Mouse (Mus musculus): ENCODE measurements around the gene Pcbp3.

Pcbp3 gene

GRCm38 (mm10) chr10:76931122-76931521, 30.6 kb downstream of the Pcbp3 start:
- DNase-seq (ENCODE audit: low spot score): no peak

GRCm38 (mm10) chr10:76924441-76924840, 37.2 kb downstream of the Pcbp3 start:
- no peak for DNase-seq (ENCODE audit: low spot score)

DNA sequence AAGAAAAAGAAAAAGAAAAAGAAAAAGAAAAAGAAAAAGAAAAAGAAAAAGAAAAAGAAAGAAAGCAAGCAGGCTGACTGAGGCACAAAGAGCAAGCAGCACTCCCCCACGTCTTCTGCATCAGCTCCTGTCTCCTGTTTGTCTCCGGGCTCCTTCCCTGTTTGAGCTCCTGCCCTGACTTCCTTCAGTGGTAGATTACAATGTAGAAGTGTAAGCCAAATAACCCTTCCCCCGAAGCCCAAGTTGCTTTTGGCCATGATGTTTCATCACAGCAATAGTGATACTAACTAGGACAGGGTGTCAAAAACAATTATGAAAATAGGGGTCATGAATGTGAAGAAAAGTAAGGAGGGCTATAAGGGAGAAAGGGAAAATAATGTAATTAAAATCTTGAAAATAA, 43.6 kb downstream of the Pcbp3 start:
- DNase-seq (ENCODE audit: low spot score): no peak

GRCm38 (mm10) chr10:76906434-76906833, 55.3 kb downstream of the Pcbp3 start:
- DNase-seq (ENCODE audit: low spot score): no peak

DNA sequence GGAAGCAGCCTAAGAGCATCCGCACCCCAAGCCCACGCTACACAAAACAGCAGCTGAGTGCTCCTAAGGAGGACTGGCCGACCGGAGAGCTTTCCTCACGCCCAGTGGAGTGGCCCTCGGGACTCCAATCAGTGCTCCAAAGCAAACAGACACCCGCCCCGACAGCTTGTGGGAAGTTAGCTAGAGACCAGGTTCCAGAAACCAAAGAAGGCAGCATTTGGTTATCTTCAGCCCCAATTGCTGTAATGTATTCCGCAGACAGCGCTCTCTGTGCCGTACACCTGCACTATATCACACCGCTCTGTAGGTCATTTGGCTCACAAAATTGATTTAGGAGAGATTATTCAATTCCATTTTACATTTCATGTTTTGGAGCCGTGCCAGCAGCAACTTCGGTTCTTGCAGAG, 55.7 kb downstream of the Pcbp3 start:
- DNase-seq (ENCODE audit: low spot score): no peak

GRCm38 (mm10) chr10:76903694-76904093, 58.0 kb downstream of the Pcbp3 start:
- no peak for DNase-seq (ENCODE audit: low spot score)

DNA sequence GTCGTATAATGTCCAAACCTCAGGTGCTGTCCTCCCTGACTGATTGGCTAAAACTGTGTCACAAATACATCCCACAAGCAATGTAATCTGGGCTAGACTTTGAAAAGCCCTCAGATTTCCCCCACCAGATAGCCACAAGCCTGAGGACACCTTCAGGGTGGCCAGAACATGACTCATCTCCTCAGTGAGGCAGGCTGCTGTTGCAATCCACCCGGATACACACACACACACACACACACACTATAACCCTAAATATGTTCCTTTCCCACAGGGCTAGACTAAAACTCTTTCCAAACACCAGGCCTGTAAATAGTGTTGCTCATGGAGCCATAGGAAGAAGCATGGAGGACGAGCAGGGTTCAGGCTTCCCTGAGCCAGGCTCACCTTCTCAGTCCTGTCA, 58.6 kb downstream of the Pcbp3 start:
- DNase-seq (ENCODE audit: low spot score): no peak

DNA sequence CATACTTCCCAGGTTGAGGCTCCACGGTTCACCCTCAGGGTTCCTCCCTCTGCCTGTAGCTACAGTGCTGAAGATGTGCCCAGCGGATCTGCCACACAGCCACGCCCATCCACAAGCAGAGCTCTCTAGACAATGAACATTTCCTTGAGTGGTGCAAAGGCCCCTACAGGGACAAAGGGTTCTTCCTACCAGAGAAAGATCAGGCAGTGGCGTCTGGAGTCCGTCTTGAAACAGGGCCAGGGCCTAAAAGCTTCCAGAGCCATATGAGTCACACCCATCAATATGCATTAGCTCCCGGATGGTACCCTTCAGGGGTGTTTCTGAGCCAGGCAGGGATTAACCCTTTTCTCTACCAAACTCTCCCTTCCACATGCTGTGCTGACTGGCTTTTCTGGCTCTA, 59.1 kb downstream of the Pcbp3 start:
- DNase-seq (ENCODE audit: low spot score): peak; percentile 63

- DNase-seq (ENCODE audit: low spot score): no peak
Measured at GRCm38 (mm10) chr10:76898428-76898827, 63.3 kb downstream of the Pcbp3 start.

DNA sequence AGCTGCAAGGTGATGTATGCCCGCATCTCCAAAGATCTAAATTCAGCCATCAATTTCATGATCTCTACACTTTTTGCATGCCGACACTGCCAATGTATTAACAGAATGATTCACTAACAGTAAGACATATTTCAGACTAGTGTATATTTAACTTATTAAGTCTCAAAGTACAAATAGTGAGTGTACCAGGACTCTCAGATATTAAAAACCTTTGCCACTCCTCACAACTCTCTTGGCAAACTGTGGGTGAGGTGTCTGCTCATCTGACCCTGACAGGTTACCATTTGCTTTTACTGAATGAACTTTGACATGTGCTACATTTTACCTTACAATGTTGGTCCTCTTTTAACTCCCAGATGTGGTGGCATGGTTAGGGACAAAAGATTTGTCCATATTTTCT, 70.2 kb downstream of the Pcbp3 start:
- no peak for DNase-seq (ENCODE audit: low spot score)

DNA sequence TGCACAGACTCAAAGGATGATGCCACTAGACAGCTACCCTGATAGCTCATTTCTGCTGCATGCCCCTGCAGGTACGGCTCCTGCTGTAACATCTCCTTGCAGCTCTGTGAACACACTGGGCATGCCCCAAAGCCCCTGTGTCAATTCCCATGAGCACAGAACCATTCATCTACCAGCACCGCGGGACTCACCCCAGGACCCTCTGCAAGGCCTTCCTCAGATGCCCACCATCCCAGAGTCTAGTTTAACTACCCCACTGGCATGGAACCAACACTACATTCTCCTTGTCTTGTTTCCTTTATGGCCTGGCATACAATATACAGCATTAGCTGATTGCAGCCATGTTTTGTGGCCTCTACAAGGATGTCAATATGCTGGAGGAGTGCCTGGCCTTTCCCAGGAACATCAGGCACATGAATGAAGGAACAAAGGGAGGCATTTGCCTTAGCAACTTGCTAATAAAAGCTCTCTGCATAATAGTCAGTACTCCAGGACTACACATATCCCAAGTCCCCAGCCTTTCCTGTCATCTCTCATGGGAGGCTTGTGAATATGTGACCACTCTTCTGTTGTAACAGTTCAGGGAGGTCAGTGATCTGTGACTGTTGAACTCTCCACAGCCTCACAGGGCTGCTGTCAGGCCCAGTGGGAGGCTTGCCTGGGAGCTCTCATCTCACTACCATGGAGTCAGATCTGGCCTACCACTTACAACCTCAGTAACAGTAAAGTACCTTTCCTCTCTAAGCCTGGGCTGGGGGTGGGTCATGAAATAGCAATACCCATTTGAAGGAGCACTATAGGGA, 78.0 kb downstream of the Pcbp3 start:
- no peak for DNase-seq (ENCODE audit: low spot score)

GRCm38 (mm10) chr10:76882644-76883441, 78.8 kb downstream of the Pcbp3 start:
- no peak for DNase-seq (ENCODE audit: low spot score)

- no peak for DNase-seq (ENCODE audit: low spot score)
Measured at GRCm38 (mm10) chr10:76881900-76882299, 79.8 kb downstream of the Pcbp3 start.

GRCm38 (mm10) chr10:76875310-76875709, 86.4 kb downstream of the Pcbp3 start:
- DNase-seq (ENCODE audit: low spot score): no peak

DNA sequence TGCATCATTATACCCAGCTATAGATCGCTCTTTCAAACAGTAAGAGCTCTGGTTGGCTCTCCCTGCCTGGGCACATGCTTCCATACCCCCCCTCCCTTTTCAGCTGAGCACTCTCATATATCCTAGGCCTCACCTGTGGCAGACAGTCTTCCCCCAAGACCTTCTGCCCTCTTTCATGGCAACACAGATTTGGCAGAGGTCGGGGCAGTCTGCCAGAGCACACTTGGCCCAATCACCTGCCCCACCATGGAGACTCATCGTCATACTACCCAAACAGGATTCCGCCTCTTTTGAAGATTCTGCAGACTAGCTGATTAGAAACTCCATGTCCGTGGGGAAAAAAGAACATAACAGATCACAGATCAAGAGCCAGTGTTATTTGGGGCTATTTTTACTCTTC, 86.8 kb downstream of the Pcbp3 start:
- DNase-seq (ENCODE audit: low spot score): no peak

- no peak for DNase-seq (ENCODE audit: low spot score)
Measured at GRCm38 (mm10) chr10:76874398-76874797, 87.3 kb downstream of the Pcbp3 start.

DNA sequence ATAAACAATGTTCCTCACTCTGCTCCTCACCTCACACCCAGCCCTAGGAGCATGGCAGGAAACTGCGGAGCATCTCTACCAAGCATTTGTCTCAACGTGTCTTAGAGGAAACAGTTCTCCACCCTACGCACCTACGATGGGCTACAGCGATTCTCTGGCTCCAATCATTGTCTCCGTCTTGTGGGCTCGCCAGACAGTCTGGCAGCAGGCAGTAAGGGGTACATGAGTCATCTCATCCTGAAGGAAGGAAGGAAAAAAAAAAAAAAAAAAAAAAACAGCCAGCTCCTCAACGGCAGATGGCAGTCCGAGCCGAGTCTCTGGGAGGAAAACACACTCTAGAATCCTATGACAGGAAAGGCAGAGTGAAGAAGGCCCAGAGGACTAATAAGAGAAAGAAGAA, 87.7 kb downstream of the Pcbp3 start:
- no peak for DNase-seq (ENCODE audit: low spot score)

GRCm38 (mm10) chr10:76872736-76873135, 89.0 kb downstream of the Pcbp3 start:
- DNase-seq (ENCODE audit: low spot score): no peak

DNA sequence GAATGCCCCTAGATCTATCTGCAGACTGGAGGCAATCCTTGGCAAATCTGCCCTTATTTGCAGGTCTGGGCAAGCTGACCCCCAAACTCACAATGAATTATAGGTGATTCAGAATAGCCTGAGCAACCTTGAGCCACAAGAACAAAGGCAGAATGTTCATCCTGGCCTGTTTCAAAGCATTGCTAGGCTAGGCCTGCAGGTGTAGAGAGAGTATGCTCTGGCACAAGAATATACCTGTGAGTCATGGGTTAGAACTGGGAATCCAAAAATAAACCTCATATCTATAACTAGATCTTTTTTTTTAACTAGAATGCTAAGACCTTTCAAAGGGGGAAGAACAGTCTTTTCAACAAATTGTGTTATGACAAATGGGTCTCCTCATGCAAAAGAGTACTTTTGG, 95.8 kb downstream of the Pcbp3 start:
- DNase-seq (ENCODE audit: low spot score): no peak

DNA sequence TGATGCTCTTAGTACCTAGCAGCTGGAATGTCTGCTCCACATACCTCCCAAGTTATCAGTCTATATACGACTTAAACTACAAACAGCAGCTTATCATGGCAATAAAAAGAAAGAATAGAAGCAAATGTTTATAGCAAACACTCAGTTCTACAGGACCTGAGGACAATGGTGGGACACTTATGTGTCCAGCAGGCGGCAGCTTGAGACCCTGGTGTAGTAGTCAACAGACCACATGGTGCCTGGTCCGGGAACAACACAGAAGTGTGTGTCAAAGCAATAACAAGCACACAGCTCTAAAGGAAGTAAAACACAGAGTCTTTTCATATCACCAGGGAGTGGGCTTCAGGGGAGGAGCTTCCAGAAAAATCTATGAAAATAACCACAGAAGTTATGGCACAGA, 100.7 kb downstream of the Pcbp3 start:
- no peak for DNase-seq (ENCODE audit: low spot score)

- no peak for DNase-seq (ENCODE audit: low spot score)
Measured at GRCm38 (mm10) chr10:76859355-76860127, 102.1 kb downstream of the Pcbp3 start.

DNA sequence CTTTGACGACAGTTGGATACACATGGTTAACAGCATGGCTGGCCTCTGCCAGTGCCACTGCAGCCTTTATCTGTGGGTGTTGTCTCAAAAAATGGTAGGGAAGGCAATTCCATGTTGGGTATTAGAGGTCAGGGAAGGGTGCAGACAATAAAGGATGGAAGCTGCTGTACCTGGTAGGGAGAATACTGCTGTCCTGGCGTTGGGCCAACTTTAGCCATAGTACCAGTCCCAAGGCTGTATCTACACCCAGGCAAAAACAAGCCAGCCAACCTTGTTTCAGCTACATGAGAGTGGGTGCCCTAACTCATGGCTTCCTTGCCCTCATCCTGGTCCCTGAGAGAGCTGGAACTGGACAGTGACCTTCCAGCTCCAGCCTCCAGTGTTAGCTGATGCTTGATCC, 103.8 kb downstream of the Pcbp3 start:
- no peak for DNase-seq (ENCODE audit: low spot score)

DNA sequence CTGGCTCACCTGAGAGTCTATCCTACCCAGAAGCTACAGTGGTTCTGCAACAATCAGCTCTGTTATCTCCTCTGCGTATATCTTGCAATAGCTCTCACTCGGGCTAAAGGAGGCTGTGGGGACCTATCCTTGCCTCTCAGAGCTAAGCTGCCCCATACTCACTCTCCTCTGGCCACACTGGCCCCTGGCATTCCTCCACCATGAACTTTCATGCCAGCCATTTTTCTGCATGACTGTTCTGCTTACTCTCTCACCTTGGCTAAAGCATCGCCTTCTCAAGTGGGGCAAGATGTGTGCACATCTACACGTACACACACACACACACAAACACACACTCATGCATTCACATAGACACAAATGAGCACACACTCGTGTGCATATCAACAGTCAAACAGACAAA, 115.2 kb downstream of the Pcbp3 start:
- DNase-seq (ENCODE audit: low spot score): no peak
